Mouse (Mus musculus) forebrain, embryonic 15.5 days (tissue): ENCODE measurements around the gene Zfp941. TPM values are rescaled to one million over a fixed set of nuclear protein-coding genes. Genes with fewer than 3 reads are reported as not detected.

Experiments
- polyA plus RNA-seq: library from polyadenylated mRNA; unstranded; fragments of >200 nt; fragmentation: Nextera tagmentation; extraction: Ambion mirVana; gene quantifications from 2 replicates; pipeline ENCODE4 v1.2.1, GENCODE M21; 2015

Gene Zfp941
- polyA plus RNA-seq, 1 experiment from 2014 or later, result 12.7 TPM

Other genes with a start within 250 kb of the Zfp941 start
- 0.03 TPM in 1 of 2 replicates, not detected in the other for gene Olfr46, start 220.9 kb downstream of the Zfp941 start, polyA plus RNA-seq
- gene Olfr61, start 193.2 kb downstream of the Zfp941 start, polyA plus RNA-seq, result not detected in 2 replicates
- not detected in 2 replicates for gene Olfr53, start 175.7 kb downstream of the Zfp941 start, polyA plus RNA-seq
- gene Olfr539, start 162.2 kb downstream of the Zfp941 start, polyA plus RNA-seq, result 0.01 TPM in 1 of 2 replicates, not detected in the other
- not detected in 2 replicates for gene Olfr45, start 140.2 kb downstream of the Zfp941 start, polyA plus RNA-seq
- not detected in 2 replicates for gene Olfr541, start 124.9 kb downstream of the Zfp941 start, polyA plus RNA-seq
- gene Cyp2e1, start 58.4 kb downstream of the Zfp941 start, polyA plus RNA-seq, result not detected in 2 replicates
- 0.13 and 0.55 TPM in 2 replicates for gene Syce1, start 34.3 kb downstream of the Zfp941 start, polyA plus RNA-seq
- not detected in 2 replicates for gene Urah, start 12.8 kb upstream of the Zfp941 start, polyA plus RNA-seq
- not detected in 2 replicates for gene Scgb1c1, start 23.4 kb upstream of the Zfp941 start, polyA plus RNA-seq
- gene Odf3, start 25.6 kb upstream of the Zfp941 start, polyA plus RNA-seq, result 0.10 TPM in 1 of 2 replicates, not detected in the other
- not detected in 2 replicates for gene Gm45785, start 34.2 kb upstream of the Zfp941 start, polyA plus RNA-seq
- gene Ric8a, start 34.8 kb upstream of the Zfp941 start, polyA plus RNA-seq, result 91.2 and 96.9 TPM in 2 replicates
- 44.3 and 46.9 TPM in 2 replicates for gene Bet1l, start 35.4 kb upstream of the Zfp941 start, polyA plus RNA-seq
- 283 and 287 TPM in 2 replicates for gene Psmd13, start 59.8 kb upstream of the Zfp941 start, polyA plus RNA-seq
- gene Sirt3, start 60.1 kb upstream of the Zfp941 start, polyA plus RNA-seq, result 33.6 and 36.5 TPM in 2 replicates
- not detected in 2 replicates for gene Cox8b, start 78.3 kb upstream of the Zfp941 start, polyA plus RNA-seq
- gene Nlrp6, start 98.7 kb upstream of the Zfp941 start, polyA plus RNA-seq, result 0.24 and 0.28 TPM in 2 replicates
- gene Pgghg, start 119.2 kb upstream of the Zfp941 start, polyA plus RNA-seq, result 8.5 and 8.7 TPM in 2 replicates
- gene Ifitm5, start 128.1 kb upstream of the Zfp941 start, polyA plus RNA-seq, result 0.51 and 0.70 TPM in 2 replicates
- not detected in 2 replicates for gene Gm45717, start 133.8 kb upstream of the Zfp941 start, polyA plus RNA-seq
- 126 and 142 TPM in 2 replicates for gene Ifitm2, start 133.8 kb upstream of the Zfp941 start, polyA plus RNA-seq
- 6.5 and 7.6 TPM in 2 replicates for gene Ifitm1, start 145.0 kb upstream of the Zfp941 start, polyA plus RNA-seq
- gene Ifitm3, start 188.6 kb upstream of the Zfp941 start, polyA plus RNA-seq, result 21.7 and 24.9 TPM in 2 replicates
- gene Ifitm6, start 195.7 kb upstream of the Zfp941 start, polyA plus RNA-seq, result not detected in 2 replicates
- not detected in 2 replicates for gene Gm17387, start 207.0 kb upstream of the Zfp941 start, polyA plus RNA-seq
- 47.3 and 50.0 TPM in 2 replicates for gene B4galnt4, start 238.9 kb upstream of the Zfp941 start, polyA plus RNA-seq